Mouse (Mus musculus) small intestine, adult 2 months (tissue): ENCODE results near the gene Stk38. TPM values are rescaled to one million over a fixed set of nuclear protein-coding genes. Genes with fewer than 3 reads are reported as not detected.
A peak's percentile ranks its signal among the peaks of the same experiment; 100 is the strongest.

Experiments used
- H3K27ac ChIP-seq: fragments of 200-500 bp; 2 replicates; pipeline ENCODE4 v1.5.1; 2012; ENCODE audit warnings: low read depth, low read length, control low read depth, inconsistent platforms; ENCODE audit not compliant: insufficient read depth
- H3K27me3 ChIP-seq: fragments of 200-500 bp; 2 replicates; pipeline ENCODE4 v1.6.1; 2012; ENCODE audit warnings: mild to moderate bottlenecking, moderate library complexity, low read length, inconsistent platforms; ENCODE audit not compliant: control insufficient read depth, insufficient read depth
- H3K36me3 ChIP-seq: fragments of 200-500 bp; 2 replicates; pipeline ENCODE4 v1.6.1; 2012; ENCODE audit warnings: mild to moderate bottlenecking, low read length, control low read depth, inconsistent platforms; ENCODE audit not compliant: control insufficient read depth, insufficient read depth
- H3K4me1 ChIP-seq: fragments of 200-500 bp; 2 replicates; pipeline ENCODE4 v1.6.1; 2012; ENCODE audit warnings: low read length, inconsistent platforms, mixed read lengths; ENCODE audit not compliant: control insufficient read depth, insufficient read depth, insufficient read length
- H3K4me3 ChIP-seq: fragments of 200-500 bp; 2 replicates; pipeline ENCODE4 v1.5.1; 2012; ENCODE audit warnings: low read depth, mild to moderate bottlenecking, control low read depth, inconsistent platforms, low read length, moderate library complexity
- CTCF ChIP-seq: fragments of 200-500 bp; IDR thresholded peaks from 2 replicates; pipeline ENCODE4 v1.5.1; 2012; ENCODE audit warnings: low read depth, mild to moderate bottlenecking, control low read depth, inconsistent platforms, low read length, moderate library complexity, mixed read lengths; ENCODE audit not compliant: insufficient replicate concordance, insufficient read length; ENCODE audit errors: extremely low read depth
- POLR2A ChIP-seq: fragments of 200-500 bp; IDR thresholded peaks from 2 replicates; pipeline ENCODE4 v1.6.1; 2012; ENCODE audit warnings: low read depth, mild to moderate bottlenecking, control low read depth, inconsistent platforms, low read length, moderate library complexity
- WGBS: fragments of 180-500 bp; shearing (Covaris S2); methylation state at CpG from one replicate; pipeline ENCODE4 v1.1.7; 2018; 5-methylcytosine and 5-hydroxymethylcytosine counted together
- polyA plus RNA-seq: library from polyadenylated mRNA; depleted of rRNA; stranded (reverse); fragments of >200 nt; gene quantifications from 2 replicates; pipeline ENCODE4 v1.2.3, GENCODE M21; 2012

Gene Stk38
- polyA plus RNA-seq, 1 experiment = 105 TPM

- no peaks in the 10 kb centered on the region for H3K27me3 ChIP-seq
- 7% methylated on average over 14 of the region's 14 CpGs for WGBS
- peak overlapping the region; percentile 13 for H3K4me3 ChIP-seq
- no peaks in the 10 kb centered on the region for H3K36me3 ChIP-seq
- peak; percentile 36; the same call in 1 of the 2 replicates for TF ChIP-seq CTCF
- no peak for TF ChIP-seq POLR2A
- H3K27ac ChIP-seq = peak overlapping the region; percentile 91
- peaks cover 20% of the 10 kb centered on the region for H3K4me1 ChIP-seq
Observed at GRCm38 (mm10) chr17:28930392-28931074, 77.3 kb downstream of the Stk38 start.

- peaks cover 29% of the 10 kb centered on the region for H3K4me1 ChIP-seq
- H3K27ac ChIP-seq = 0 out of 2 replicates have a peak overlapping the region, but pooled peaks have one; percentile 19
- H3K4me3 ChIP-seq = no peak overlapping the region
- TF ChIP-seq CTCF (no peak), POLR2A (no peak)
- no peaks in the 10 kb centered on the region for H3K27me3 ChIP-seq
- H3K36me3 ChIP-seq = no peaks in the 10 kb centered on the region
- 62% methylated on average over 4 of the region's 4 CpGs for WGBS
Observed at GRCm38 (mm10) chr17:28929369-28929768, 78.4 kb downstream of the Stk38 start.

GRCm38 (mm10) chr17:28928004-28928403, 79.8 kb downstream of the Stk38 start:
- peaks cover 26% of the 10 kb centered on the region for H3K4me1 ChIP-seq
- WGBS = 14% methylated on average over 9 of the region's 9 CpGs
- no peaks in the 10 kb centered on the region for H3K27me3 ChIP-seq
- TF ChIP-seq POLR2A = no peak
- no peak for TF ChIP-seq CTCF
- H3K36me3 ChIP-seq = no peaks in the 10 kb centered on the region
- H3K27ac ChIP-seq = no peak overlapping the region
- H3K4me3 ChIP-seq = no peak overlapping the region

- TF ChIP-seq POLR2A = no peak
- peak; percentile 90; the same call in 1 of the 2 replicates for TF ChIP-seq CTCF
- H3K36me3 ChIP-seq = no peaks in the 10 kb centered on the region
- no peaks in the 10 kb centered on the region for H3K27me3 ChIP-seq
- H3K27ac ChIP-seq = no peak overlapping the region
- no peak overlapping the region for H3K4me3 ChIP-seq
- peaks cover 26% of the 10 kb centered on the region for H3K4me1 ChIP-seq
- WGBS = 38% methylated on average over 15 of the region's 15 CpGs
Observed at GRCm38 (mm10) chr17:28926866-28927635, 80.7 kb downstream of the Stk38 start.

- Histone ChIP-seq H3K4me3 (no peak overlapping the region), H3K27me3 (no peaks in the 10 kb centered on the region), H3K27ac (no peak overlapping the region), H3K36me3 (no peaks in the 10 kb centered on the region), H3K4me1 (peaks cover 28% of the 10 kb centered on the region)
- TF ChIP-seq POLR2A = no peak
- peak; percentile 91; the same call in 1 of the 2 replicates for TF ChIP-seq CTCF
- WGBS = 22% methylated on average over 13 of the region's 13 CpGs
Observed at GRCm38 (mm10) chr17:28926380-28926779, 81.4 kb downstream of the Stk38 start.

- no peaks in the 10 kb centered on the region for H3K36me3 ChIP-seq
- TF ChIP-seq CTCF = no peak
- TF ChIP-seq POLR2A = no peak
- no peak overlapping the region for H3K27ac ChIP-seq
- no peaks in the 10 kb centered on the region for H3K27me3 ChIP-seq
- H3K4me1 ChIP-seq = peaks cover 24% of the 10 kb centered on the region
- H3K4me3 ChIP-seq = no peak overlapping the region
- WGBS = 75% methylated on average over 8 of the region's 8 CpGs
Observed at GRCm38 (mm10) chr17:28924957-28925595, 82.7 kb downstream of the Stk38 start.

GRCm38 (mm10) chr17:28922096-28922495, 85.7 kb downstream of the Stk38 start:
- Histone ChIP-seq H3K4me3 (no peak overlapping the region), H3K36me3 (no peaks in the 10 kb centered on the region), H3K27me3 (no peaks in the 10 kb centered on the region), H3K4me1 (peaks cover 18% of the 10 kb centered on the region; the same call in 1 of the 2 replicates), H3K27ac (no peak overlapping the region)
- no peak for TF ChIP-seq POLR2A
- no peak for TF ChIP-seq CTCF
- 58% methylated on average over 6 of the region's 6 CpGs for WGBS
